Mouse (Mus musculus) common myeloid progenitor, adult 5-6 weeks (primary cell): ENCODE results near the gene Itga3. TPM values are rescaled to one million over a fixed set of nuclear protein-coding genes. Genes with fewer than 3 reads are reported as not detected.
A peak's percentile ranks its signal among the peaks of the same experiment; 100 is the strongest.

ENCODE experiments used
- ATAC-seq: replicated peaks from 2 replicates; pipeline ENCODE4 v1.8.0; 2016; ENCODE audit warnings: low read depth, mild to moderate bottlenecking, moderate TSS enrichment, inconsistent platforms; ENCODE audit not compliant: poor library complexity, severe bottlenecking
- total RNA-seq: library from RNA; stranded (forward); fragments of 200-1000, 187-1606 nt; gene quantifications from 2 replicates; pipeline ENCODE4 v1.2.3, GENCODE M21; 2017

Gene Itga3
- total RNA-seq, 1 experiment from 2014 or later: 0.05 TPM

DNA sequence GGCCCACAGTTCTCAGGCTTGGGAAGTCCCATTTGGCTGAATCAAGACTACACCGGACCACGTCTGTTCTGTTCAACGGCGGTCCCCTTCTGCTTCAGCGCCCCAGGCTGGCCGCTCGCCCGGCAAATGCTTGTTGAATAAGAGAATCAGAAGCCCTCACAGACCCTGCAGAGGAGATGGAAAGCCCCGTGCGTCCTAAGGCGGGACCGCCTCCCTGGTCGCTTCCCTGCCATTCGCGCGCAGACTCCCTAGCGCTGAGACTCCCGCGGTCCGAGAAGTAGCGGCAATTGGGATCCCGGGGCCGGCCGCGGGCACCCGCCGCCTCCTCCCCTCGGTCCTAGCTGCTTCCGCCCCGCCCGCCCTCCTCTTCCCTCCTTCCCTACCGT lies 67.0 kb downstream of the Itga3 start, which contains the start of gene Samd14:
Gene Samd14 (plus strand): TSS at position 251 of the 386 bp plus-strand sequence.
- peak; percentile 28 for ATAC-seq

DNA sequence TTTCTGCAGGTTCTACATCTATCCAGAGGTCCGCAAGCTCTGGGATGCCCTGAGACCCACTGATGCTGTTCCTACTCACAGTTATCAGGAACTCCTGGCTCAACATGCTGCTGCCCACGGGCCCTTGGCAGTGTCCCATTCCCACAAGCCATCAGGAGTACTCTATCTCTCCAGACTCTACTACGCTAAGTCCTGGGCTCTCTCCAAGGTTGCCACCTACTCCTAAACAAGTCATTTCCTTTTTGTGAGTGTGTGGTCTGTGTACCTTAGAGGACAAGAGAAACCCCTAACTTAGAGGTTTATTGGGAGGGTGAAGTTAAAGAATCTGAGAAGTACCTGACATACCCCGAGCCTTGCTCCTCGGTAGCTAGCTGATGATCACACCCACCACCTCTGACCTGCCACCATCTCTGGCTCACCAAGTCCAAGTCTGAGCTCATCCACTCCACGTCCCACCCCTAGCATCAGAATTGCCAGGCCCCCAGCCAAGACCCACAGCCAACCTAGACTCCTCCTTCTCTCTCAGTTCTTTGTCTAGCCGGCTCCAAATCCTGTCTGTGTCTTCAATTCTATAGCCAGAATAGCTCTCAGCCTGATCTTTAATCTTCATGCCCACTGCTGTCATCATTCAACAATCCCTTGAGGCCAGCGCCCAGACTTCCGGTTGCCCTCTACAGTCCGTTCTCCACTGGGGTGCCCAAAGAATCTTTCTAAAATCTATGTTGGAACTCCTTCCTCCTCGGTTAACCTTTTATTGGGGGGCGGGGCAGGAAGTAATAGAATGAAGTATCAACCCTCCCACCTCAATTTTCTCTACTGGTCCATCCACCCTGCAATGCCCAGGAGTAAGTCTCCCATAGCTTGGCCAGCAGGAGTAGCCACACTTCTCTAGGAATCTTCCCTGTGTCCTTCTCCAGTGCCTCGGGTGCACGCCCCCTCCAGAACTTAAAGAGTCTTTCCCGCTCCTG lies 67.7 kb downstream of the Itga3 start:
- ATAC-seq: 0 out of 2 replicates have a peak, but pooled peaks have one; percentile 1

GRCm38 (mm10) chr11:95007418-95007817 lies 69.2 kb downstream of the Itga3 start:
- ATAC-seq: no peak

- ATAC-seq: peak; percentile 48
These were observed 69.9 kb downstream of the Itga3 start for GRCm38 (mm10) chr11:95006525-95007219.

DNA sequence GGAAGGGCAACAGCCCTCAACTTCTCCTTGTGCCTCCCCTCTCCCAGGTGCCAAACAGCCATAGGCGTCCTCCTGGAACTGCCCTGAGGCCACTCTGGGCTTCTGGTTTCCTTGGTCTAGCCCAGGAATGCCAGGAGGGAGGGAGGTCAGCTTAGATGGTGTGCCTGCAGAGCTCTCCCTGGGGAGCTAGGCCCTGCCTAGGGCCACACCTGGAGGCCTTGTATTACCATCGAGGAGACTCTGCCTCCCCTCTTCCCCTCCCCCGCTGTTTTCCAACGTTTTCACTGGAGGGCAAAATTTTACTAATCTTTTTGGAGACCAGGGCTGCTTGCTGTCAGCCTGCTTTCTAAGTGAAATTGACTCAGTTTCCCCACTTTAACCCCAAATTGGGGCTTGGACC lies 70.6 kb downstream of the Itga3 start:
- no peak for ATAC-seq

- ATAC-seq: no peak
These were observed 71.7 kb downstream of the Itga3 start for GRCm38 (mm10) chr11:95004937-95005198.

DNA sequence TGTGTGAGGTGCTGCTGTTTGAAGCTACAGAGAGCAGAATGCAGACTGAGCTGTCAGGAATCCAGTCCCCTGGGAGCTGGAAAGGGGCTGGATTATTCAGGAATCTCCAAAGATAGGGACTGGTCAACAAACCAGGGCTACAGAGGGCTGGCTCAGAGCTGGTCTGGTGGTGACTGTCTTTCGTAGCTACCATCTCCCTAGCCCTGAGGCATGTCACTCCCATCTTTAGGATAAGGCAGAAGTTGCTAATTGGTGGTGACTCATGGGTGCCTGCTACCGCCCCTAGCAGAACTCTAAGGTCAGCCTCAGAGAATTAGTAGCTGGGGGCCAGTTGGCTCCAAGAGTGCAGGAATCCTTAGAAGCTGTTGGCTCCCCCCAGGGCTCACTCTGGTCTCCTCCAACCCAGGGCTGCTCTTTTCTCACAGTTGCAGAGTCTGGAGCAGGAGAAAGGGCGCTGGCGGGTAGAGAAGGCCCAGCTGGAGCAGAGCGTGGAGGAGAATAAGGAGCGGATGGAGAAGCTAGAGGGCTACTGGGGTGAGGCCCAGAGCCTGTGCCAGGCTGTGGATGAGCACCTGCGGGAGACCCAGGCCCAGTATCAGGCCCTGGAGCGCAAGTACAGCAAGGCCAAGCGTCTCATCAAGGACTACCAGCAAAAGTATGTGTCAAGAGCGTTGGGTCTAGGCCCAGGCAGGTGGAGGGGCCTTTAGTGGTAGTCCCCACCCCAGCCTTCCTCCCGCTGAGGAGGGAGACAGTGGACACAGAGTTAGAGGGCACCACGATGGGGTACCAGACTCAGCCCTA lies 72.3 kb downstream of the Itga3 start:
- ATAC-seq: no peak

- ATAC-seq: no peak
These were observed 73.9 kb downstream of the Itga3 start for GRCm38 (mm10) chr11:95002705-95003104.

DNA sequence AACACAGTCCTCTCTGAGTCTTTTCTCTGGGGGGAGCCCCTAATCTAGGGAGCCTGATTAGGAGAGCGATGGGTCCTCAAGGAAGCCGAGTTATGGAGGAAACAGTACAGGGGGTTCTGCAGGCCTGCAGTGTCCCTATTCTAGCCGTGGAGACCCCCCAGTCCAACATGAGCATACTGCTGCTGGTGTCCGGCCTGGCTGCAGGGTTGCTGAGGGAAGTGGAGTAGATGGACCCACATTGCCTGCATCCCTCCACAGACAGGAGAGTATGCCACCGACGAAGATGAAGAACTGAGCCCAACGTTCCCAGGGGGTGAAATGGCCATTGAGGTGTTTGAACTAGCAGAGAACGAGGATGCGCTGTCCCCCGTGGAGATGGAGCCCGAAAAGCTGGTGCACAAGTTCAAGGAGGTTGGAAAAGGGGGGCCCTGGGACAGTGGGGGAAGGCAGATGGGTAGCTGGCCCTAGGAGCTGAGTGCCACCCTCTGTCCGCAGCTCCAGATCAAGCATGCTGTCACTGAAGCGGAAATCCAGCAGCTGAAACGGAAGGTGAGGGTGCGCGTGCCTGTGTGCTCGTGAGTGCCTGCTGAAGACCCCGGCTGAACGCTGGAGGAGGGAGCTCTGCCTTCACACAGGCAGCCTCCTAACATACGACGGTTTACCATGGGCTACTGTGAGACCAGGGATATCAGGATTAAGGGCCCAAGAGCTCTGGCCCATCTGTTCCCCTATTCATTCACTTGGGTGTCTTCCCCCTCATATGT lies 74.8 kb downstream of the Itga3 start:
- no peak for ATAC-seq

- peak; percentile 39 for ATAC-seq
These were observed 75.5 kb downstream of the Itga3 start for GRCm38 (mm10) chr11:95001058-95001457.

- ATAC-seq: peak; percentile 33
These were observed 76.1 kb downstream of the Itga3 start for GRCm38 (mm10) chr11:95000548-95000947.

GRCm38 (mm10) chr11:95000128-95000527 lies 76.5 kb downstream of the Itga3 start:
- no peak for ATAC-seq

GRCm38 (mm10) chr11:94998041-94998531 lies 78.5 kb downstream of the Itga3 start:
- ATAC-seq: no peak

DNA sequence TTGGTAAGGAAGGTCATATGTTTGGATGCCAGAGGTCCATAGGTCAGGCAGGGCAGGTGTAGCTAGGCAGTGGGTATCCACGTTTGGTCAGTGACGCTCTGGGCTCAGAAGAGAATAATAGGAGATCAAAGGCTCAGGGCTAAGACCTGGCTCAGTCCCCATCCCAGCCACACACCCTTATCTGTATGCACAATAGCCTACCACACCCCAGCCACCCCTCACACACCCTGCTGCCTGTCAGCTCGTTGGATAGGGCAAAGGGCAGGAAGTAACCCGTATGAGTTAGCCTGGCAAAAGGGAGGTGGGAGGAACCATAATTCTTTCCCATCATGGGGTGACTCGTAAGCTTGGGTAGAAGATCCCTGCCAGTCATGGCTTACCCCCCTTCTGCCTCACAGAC lies 79.0 kb downstream of the Itga3 start:
- ATAC-seq: peak; percentile 62

DNA sequence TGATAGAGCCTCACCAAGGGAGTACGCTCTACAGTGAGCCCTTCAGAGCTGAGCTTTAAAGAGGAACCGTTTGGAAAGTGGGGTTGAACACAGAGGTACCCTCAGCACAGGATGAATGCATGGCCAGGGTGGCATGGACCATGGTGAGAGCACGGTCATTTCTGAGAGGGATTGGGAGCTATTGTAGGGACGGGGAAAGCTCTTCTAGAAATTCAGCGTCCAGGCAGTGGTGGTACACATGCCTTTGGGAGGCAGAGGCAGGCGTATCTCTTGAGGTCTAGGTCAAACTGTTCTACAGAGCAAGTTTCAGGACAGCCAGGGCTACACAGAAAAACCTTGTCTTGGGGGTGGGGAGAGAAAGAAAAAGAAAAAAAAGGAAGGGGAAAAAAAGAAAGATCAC lies 79.6 kb downstream of the Itga3 start:
- ATAC-seq: no peak

DNA sequence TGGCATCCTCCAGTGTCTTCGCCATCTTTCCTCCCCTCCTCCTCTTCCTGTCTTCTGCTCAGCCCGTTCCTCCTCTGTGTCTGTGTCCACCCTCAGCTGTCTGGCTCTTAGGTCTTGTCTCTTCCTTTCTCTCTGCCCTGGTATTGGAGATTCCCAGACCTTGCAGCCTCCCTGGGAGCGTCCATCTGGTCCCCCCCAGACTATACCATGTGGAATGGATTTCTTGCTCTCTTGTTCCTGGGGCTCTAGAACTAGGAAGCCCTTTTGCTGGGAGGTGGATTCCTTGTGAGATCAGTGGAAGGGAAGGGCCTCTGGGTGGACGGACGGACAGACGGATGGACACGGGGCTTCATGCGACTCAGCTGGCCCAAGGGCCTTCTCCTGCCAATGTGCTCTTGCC lies 80.5 kb downstream of the Itga3 start:
- no peak for ATAC-seq

DNA sequence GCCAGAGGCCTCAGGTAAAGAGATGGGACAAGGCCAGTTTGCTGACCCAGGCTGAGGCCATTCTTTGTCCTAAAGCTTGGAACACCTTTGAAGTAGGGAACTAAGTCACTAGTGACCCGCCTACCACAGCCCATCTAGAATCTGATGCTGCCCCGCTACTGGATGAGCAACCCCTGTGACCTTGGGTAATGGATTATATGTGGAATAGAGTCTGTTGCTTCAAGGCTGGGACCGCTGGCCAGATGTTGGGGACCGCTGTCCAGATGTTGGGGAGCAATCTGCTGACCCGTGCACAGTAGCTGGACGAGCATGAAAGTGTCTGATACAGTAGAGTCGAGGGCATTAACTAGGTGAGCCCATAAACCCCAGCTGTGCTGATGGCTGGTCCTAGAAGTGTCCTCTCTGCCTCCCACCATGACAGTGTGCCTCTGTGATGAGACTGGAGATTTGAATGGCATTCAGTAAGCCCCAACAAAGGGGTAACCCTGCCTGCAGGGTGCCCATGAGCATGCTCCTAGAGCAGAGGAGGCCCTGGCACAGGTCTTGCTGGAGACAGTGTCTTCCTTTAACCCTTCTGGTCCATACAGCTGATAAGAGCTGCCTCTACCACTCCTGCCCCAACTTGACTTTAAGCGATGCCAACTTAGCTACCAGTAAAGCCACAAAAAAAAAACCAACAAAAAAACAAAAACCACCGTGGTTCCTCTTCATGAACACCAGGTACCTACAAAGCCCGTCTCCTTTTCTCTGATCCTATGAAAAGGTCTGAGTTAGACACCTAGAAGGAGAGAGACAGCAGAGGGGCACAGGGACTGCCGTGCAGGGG lies 81.4 kb downstream of the Itga3 start:
- no peak for ATAC-seq
